Mouse (Mus musculus) MEL (cell line): ENCODE measurements around the gene Tbc1d17. TPM values are rescaled to one million over a fixed set of nuclear protein-coding genes. Genes with fewer than 3 reads are reported as not detected.
A peak's percentile ranks its signal among the peaks of the same experiment; 100 is the strongest.

Experiments used
- DNase-seq: peaks from one replicate; pipeline ENCODE4 v3.0.0; 2011; ENCODE audit warnings: low read depth, low spot score
- H3K27ac ChIP-seq: 2 replicates; pipeline ENCODE4 v1.5.1; 2012; ENCODE audit warnings: low read depth, mild to moderate bottlenecking, control low read depth, low read length, moderate library complexity; ENCODE audit not compliant: control insufficient read depth
- H3K27me3 ChIP-seq, 2 experiments: fragments of 150-350 bp in 1 of 2; sonication (generic) in 1 of 2; 2 replicates each; pipeline ENCODE4 v1.6.1; 2012; ENCODE audit warnings: low read length in 2 of 2, mild to moderate bottlenecking in 2 of 2, improper control_type of control experiment in 1 of 2, moderate library complexity in 1 of 2; ENCODE audit not compliant: insufficient read depth in 2 of 2, control insufficient read depth in 1 of 2
- H3K36me3 ChIP-seq, 2 experiments: 2 replicates each; pipeline ENCODE4 v1.6.1; 2012 to 2014; ENCODE audit warnings: low read length in 2 of 2, improper control_type of control experiment in 1 of 2, inconsistent platforms in 1 of 2, mild to moderate bottlenecking in 1 of 2; ENCODE audit not compliant: insufficient read depth in 2 of 2, control insufficient read depth in 1 of 2
- H3K4me1 ChIP-seq, 2 experiments: fragments of 150-350 bp in 1 of 2; sonication (generic) in 1 of 2; 2 replicates each; pipeline ENCODE4 v1.6.1; 2012; ENCODE audit warnings: low read length in 2 of 2, improper control_type of control experiment in 1 of 2, mild to moderate bottlenecking in 1 of 2; ENCODE audit not compliant: insufficient read depth in 2 of 2, control insufficient read depth in 1 of 2
- H3K4me3 ChIP-seq, 2 experiments: fragments of 150-350 bp in 1 of 2; sonication (generic) in 1 of 2; 2 replicates each; pipeline ENCODE4 v1.5.1; 2012; ENCODE audit warnings: low read depth in 2 of 2, low read length in 2 of 2, mild to moderate bottlenecking in 2 of 2, moderate library complexity in 2 of 2, control low read depth in 1 of 2, improper control_type of control experiment in 1 of 2; ENCODE audit not compliant: control insufficient read depth in 1 of 2, insufficient read depth in 1 of 2
- H3K79me2 ChIP-seq: 2 replicates; pipeline ENCODE4 v1.6.1; 2012; ENCODE audit warnings: mild to moderate bottlenecking, low read length, moderate library complexity; ENCODE audit not compliant: control insufficient read depth, poor library complexity, insufficient read depth
- H3K9ac ChIP-seq: 2 replicates; pipeline ENCODE4 v1.6.1; 2012; ENCODE audit warnings: low read depth, mild to moderate bottlenecking, control low read depth, low read length, moderate library complexity; ENCODE audit not compliant: control insufficient read depth, poor library complexity, severe bottlenecking
- H3K9me3 ChIP-seq: fragments of 150-350 bp; sonication (generic); replicated peaks from 2 replicates; pipeline ENCODE4 v1.6.1; 2012; ENCODE audit warnings: mild to moderate bottlenecking, low read length, improper control_type of control experiment, moderate library complexity; ENCODE audit not compliant: insufficient read depth
- CHD1 ChIP-seq: IDR thresholded peaks from 2 replicates; pipeline ENCODE4 v1.6.1; 2012; ENCODE audit warnings: low read depth, mild to moderate bottlenecking, inconsistent platforms, low read length, improper control_type of control experiment
- CHD2 ChIP-seq: IDR thresholded peaks from 2 replicates; pipeline ENCODE4 v1.6.1; 2011; ENCODE audit warnings: low read length, improper control_type of control experiment
- CTCF ChIP-seq, 3 experiments: IDR thresholded peaks in 2 of 3; conservative IDR thresholded peaks in 1 of 3; 2 replicates each; pipeline ENCODE4 v1.5.1; 2011 to 2012; ENCODE audit warnings: low read length in 3 of 3, low read depth in 2 of 3, mild to moderate bottlenecking in 2 of 3, improper control_type of control experiment in 1 of 3, inconsistent platforms in 1 of 3, mixed read lengths in 1 of 3, moderate library complexity in 1 of 3; ENCODE audit not compliant: control insufficient read depth in 1 of 3, insufficient read depth in 1 of 3, poor library complexity in 1 of 3, severe bottlenecking in 1 of 3
- E2F4 ChIP-seq: IDR thresholded peaks from 2 replicates; pipeline ENCODE4 v1.6.1; 2011; ENCODE audit warnings: low read depth, low read length, improper control_type of control experiment, borderline replicate concordance
- ELF1 ChIP-seq: IDR thresholded peaks from 2 replicates; pipeline ENCODE4 v1.6.1; 2014; ENCODE audit warnings: low read depth, mild to moderate bottlenecking, inconsistent platforms, low read length, improper control_type of control experiment, moderate library complexity
- ETS1 ChIP-seq: IDR thresholded peaks from 2 replicates; pipeline ENCODE4 v1.6.1; 2012; ENCODE audit warnings: low read depth, mild to moderate bottlenecking, inconsistent platforms, low read length, improper control_type of control experiment, moderate library complexity
- GABPA ChIP-seq: IDR thresholded peaks from 2 replicates; pipeline ENCODE4 v1.6.1; 2012; ENCODE audit warnings: low read depth, mild to moderate bottlenecking, inconsistent platforms, low read length, improper control_type of control experiment, moderate library complexity
- HCFC1 ChIP-seq: IDR thresholded peaks from 2 replicates; pipeline ENCODE4 v1.6.1; 2012; ENCODE audit warnings: low read depth, mild to moderate bottlenecking, inconsistent platforms, low read length, improper control_type of control experiment, moderate library complexity
- JUND ChIP-seq: IDR thresholded peaks from 2 replicates; pipeline ENCODE4 v1.6.1; 2011; ENCODE audit warnings: low read depth, mild to moderate bottlenecking, improper control_type of control experiment, low read length
- MAFK ChIP-seq: IDR thresholded peaks from 2 replicates; pipeline ENCODE4 v1.6.1; 2011; ENCODE audit warnings: low read depth, mild to moderate bottlenecking, low read length, improper control_type of control experiment, borderline replicate concordance
- MAX ChIP-seq: IDR thresholded peaks from 2 replicates; pipeline ENCODE4 v1.6.1; 2011; ENCODE audit warnings: low read length, improper control_type of control experiment
- MXI1 ChIP-seq: IDR thresholded peaks from 2 replicates; pipeline ENCODE4 v1.6.1; 2011; ENCODE audit warnings: mild to moderate bottlenecking, low read depth, low read length, improper control_type of control experiment
- MYB ChIP-seq: IDR thresholded peaks from 2 replicates; pipeline ENCODE4 v1.6.1; 2011; ENCODE audit warnings: mild to moderate bottlenecking, low read depth, low read length, improper control_type of control experiment
- MYC ChIP-seq: IDR thresholded peaks from 2 replicates; pipeline ENCODE4 v1.6.1; 2011; ENCODE audit warnings: low read depth, mild to moderate bottlenecking, low read length, improper control_type of control experiment, moderate library complexity
- NELFE ChIP-seq: IDR thresholded peaks from 2 replicates; pipeline ENCODE4 v1.6.1; 2011; ENCODE audit warnings: low read depth, low read length, improper control_type of control experiment
- NRF1 ChIP-seq: IDR thresholded peaks from 2 replicates; pipeline ENCODE4 v1.6.1; 2014; ENCODE audit warnings: low read depth, mild to moderate bottlenecking, inconsistent platforms, low read length, improper control_type of control experiment, moderate library complexity; ENCODE audit not compliant: poor library complexity, insufficient read depth, severe bottlenecking
- POLR2A ChIP-seq, 2 experiments: IDR thresholded peaks; 2 replicates each; pipeline ENCODE4 v1.6.1; 2011 to 2012; ENCODE audit warnings: low read length in 2 of 2, mild to moderate bottlenecking in 2 of 2, control low read depth in 1 of 2, improper control_type of control experiment in 1 of 2, low read depth in 1 of 2, moderate library complexity in 1 of 2; ENCODE audit not compliant: control insufficient read depth in 1 of 2, insufficient read depth in 1 of 2, poor library complexity in 1 of 2
- POLR2AphosphoS2 ChIP-seq: IDR thresholded peaks from 2 replicates; pipeline ENCODE4 v1.6.1; 2011; ENCODE audit warnings: low read length, improper control_type of control experiment
- POLR2AphosphoS5 ChIP-seq: IDR thresholded peaks from 2 replicates; pipeline ENCODE4 v1.6.1; 2012; ENCODE audit warnings: low read depth, borderline replicate concordance, mild to moderate bottlenecking, inconsistent platforms, low read length, moderate library complexity, mixed read lengths
- RAD21 ChIP-seq: IDR thresholded peaks from 2 replicates; pipeline ENCODE4 v1.6.1; 2011; ENCODE audit warnings: mild to moderate bottlenecking, low read depth, low read length, improper control_type of control experiment
- RCOR1 ChIP-seq: IDR thresholded peaks from 2 replicates; pipeline ENCODE4 v1.6.1; 2012; ENCODE audit warnings: low read depth, mild to moderate bottlenecking, inconsistent platforms, low read length, improper control_type of control experiment
- SIN3A ChIP-seq: IDR thresholded peaks from 2 replicates; pipeline ENCODE4 v1.6.1; 2012; ENCODE audit warnings: low read length, improper control_type of control experiment, inconsistent platforms
- SMC3 ChIP-seq: IDR thresholded peaks from 2 replicates; pipeline ENCODE4 v1.6.1; 2011; ENCODE audit warnings: low read depth, low read length, improper control_type of control experiment
- TAL1 ChIP-seq: IDR thresholded peaks from 2 replicates; pipeline ENCODE4 v1.6.1; 2012; ENCODE audit warnings: mild to moderate bottlenecking, inconsistent platforms, low read length, moderate library complexity, mixed read lengths
- TBP ChIP-seq: IDR thresholded peaks from 2 replicates; pipeline ENCODE4 v1.8.0; 2011; ENCODE audit warnings: low read depth, low read length, improper control_type of control experiment
- TCF12 ChIP-seq: IDR thresholded peaks from 2 replicates; pipeline ENCODE4 v1.6.1; 2014; ENCODE audit warnings: low read depth, mild to moderate bottlenecking, inconsistent platforms, low read length, improper control_type of control experiment, moderate library complexity
- UBTF ChIP-seq: IDR thresholded peaks from 2 replicates; pipeline ENCODE4 v1.6.1; 2012; ENCODE audit warnings: low read depth, mild to moderate bottlenecking, inconsistent platforms, low read length, improper control_type of control experiment, moderate library complexity, borderline replicate concordance; ENCODE audit not compliant: insufficient read depth
- USF1 ChIP-seq: IDR thresholded peaks from 2 replicates; pipeline ENCODE4 v1.6.1; 2014; ENCODE audit warnings: low read depth, mild to moderate bottlenecking, inconsistent platforms, low read length, improper control_type of control experiment, moderate library complexity
- ZKSCAN1 ChIP-seq: IDR thresholded peaks from 2 replicates; pipeline ENCODE4 v1.6.1; 2012; ENCODE audit warnings: low read depth, mild to moderate bottlenecking, inconsistent platforms, low read length, improper control_type of control experiment, moderate library complexity
- ZMIZ1 ChIP-seq: IDR thresholded peaks from 2 replicates; pipeline ENCODE4 v1.6.1; 2012; ENCODE audit warnings: low read depth, mild to moderate bottlenecking, inconsistent platforms, low read length, improper control_type of control experiment, moderate library complexity
- ZNF384 ChIP-seq: IDR thresholded peaks from 2 replicates; pipeline ENCODE4 v1.6.1; 2012; ENCODE audit warnings: low read depth, mild to moderate bottlenecking, inconsistent platforms, low read length, improper control_type of control experiment
- polyA plus RNA-seq, 2 experiments: library from polyadenylated mRNA; stranded (reverse) in 1 of 2; unstranded in 1 of 2; fragments of >175 nt in 1 of 2; fragments of >200 nt in 1 of 2; gene quantifications; 2 replicates each; pipeline versions ENCODE4 v1.2.1 to v1.2.4; 2012; ENCODE audit warnings: low replicate concordance in 2 of 2, low read depth in 1 of 2; ENCODE audit not compliant: insufficient read length in 2 of 2, insufficient read depth in 1 of 2, missing spikeins in 1 of 2
- total RNA-seq: library from RNA; depleted of rRNA; stranded (reverse); fragments of 300-350 nt; gene quantifications from 2 replicates; pipeline ENCODE4 v1.2.3, GENCODE M21; 2012

Tbc1d17 gene
- total and polyA plus RNA-seq, 3 experiments: 16.7 to 29.5 TPM; not detected in 1

GRCm38 (mm10) chr7:44857905-44858304, 9.0 kb upstream of the Tbc1d17 start:
- no peaks in the 10 kb centered on the region for H3K27me3 ChIP-seq
- TF ChIP-seq NELFE: peak; percentile 57; the same call in 1 of the 2 replicates
- TF ChIP-seq TBP: peak; percentile 72
- no peak for TF ChIP-seq USF1
- 0 out of 2 replicates have a peak, but pooled peaks have one; percentile 22 for TF ChIP-seq SIN3A
- H3K4me3 ChIP-seq: peak overlapping the region; percentile 83 to 84
- DNase-seq: peak; percentile 84
- H3K79me2 ChIP-seq: peaks cover 6% of the 10 kb centered on the region
- H3K4me1 ChIP-seq: peaks cover 5 to 20% of the 10 kb centered on the region in 2 experiments
- H3K9ac ChIP-seq: peak overlapping the region; percentile 80
- H3K9me3 ChIP-seq: no peaks in the 10 kb centered on the region
- H3K27ac ChIP-seq: peak overlapping the region; percentile 20
- H3K36me3 ChIP-seq: peaks cover 0 to 15% of the 10 kb centered on the region in 2 experiments; a peak in 3 of 4 replicates

- Histone ChIP-seq H3K4me1 (peaks cover 5 to 20% of the 10 kb centered on the region in 2 experiments), H3K9me3 (no peaks in the 10 kb centered on the region), H3K27me3 (no peaks in the 10 kb centered on the region), H3K79me2 (peaks cover 6% of the 10 kb centered on the region), H3K36me3 (peaks cover 0 to 15% of the 10 kb centered on the region in 2 experiments; a peak in 2 of 4 replicates), H3K27ac (peak within 1 kb of the TSS; percentile 71), H3K9ac (peak within 1 kb of the TSS; percentile 80), H3K4me3 (peak within 1 kb of the TSS; percentile 83 to 84)
- peak; percentile 95 for DNase-seq
- TF ChIP-seq POLR2AphosphoS5 (no peak), TAL1 (no peak), UBTF (peak; percentile 27; the same call in 1 of the 2 replicates), POLR2A (IDR thresholded peaks at IDR 0.05; ENCODE audit: control insufficient read depth in 1 of 2, insufficient read depth in 1 of 2, low read depth in 1 of 2, low read length in 2 of 2, poor library complexity in 1 of 2) (peak; percentile 62 to 79; a peak in 3 of 4 replicates), ZMIZ1 (peak; percentile 22; the same call in 1 of the 2 replicates), SMC3 (no peak), GABPA (no peak), JUND (no peak), RAD21 (no peak), MAX (no peak), TBP (peak; percentile 70), NRF1 (peak; percentile 86), E2F4 (no peak), MAFK (no peak), ETS1 (no peak), MYB (no peak), ELF1 (peak; percentile 78), CTCF (IDR thresholded peaks at IDR 0.05 in 2 of 3, conservative IDR thresholded peaks at IDR 0.05 in 1 of 3; ENCODE audit: control insufficient read depth in 1 of 3, insufficient read depth in 1 of 3, low read depth in 2 of 3, low read length in 3 of 3, poor library complexity in 1 of 3, severe bottlenecking in 1 of 3) (no peak), MXI1 (0 out of 2 replicates have a peak, but pooled peaks have one; percentile 46), CHD2 (no peak), TCF12 (peak; percentile 25; the same call in 1 of the 2 replicates), NELFE (peak; percentile 74), ZNF384 (no peak), ZKSCAN1 (no peak), POLR2AphosphoS2 (no peak), CHD1 (no peak), HCFC1 (peak; percentile 82), RCOR1 (no peak), MYC (no peak)
These were observed 8.2 kb upstream of the Tbc1d17 start, which contains the start of gene Pnkp for GRCm38 (mm10) chr7:44857042-44857552. TSS of gene Pnkp (plus strand) at chr7:44857139.
